Mouse (Mus musculus) Patski (cell line): ENCODE results near the gene Ablim1. TPM values are rescaled to one million over a fixed set of nuclear protein-coding genes. Genes with fewer than 3 reads are reported as not detected.

Experiments used
- ATAC-seq: fragments of 100-300 bp; one replicate; pipeline ENCODE4 v1.8.0; 2021
- CTCF ChIA-PET: fragments of 350-600 bp; sonication (Branson Sonifier 250); formaldehyde crosslinking; loops from one replicate; lab custom pipeline; 2022; ENCODE audit warnings: inconsistent platforms; lab: Charles Lee
- POLR2A ChIA-PET: fragments of 350-600 bp; sonication (Branson Sonifier 250); formaldehyde crosslinking; loops from one replicate; lab custom pipeline; 2022; ENCODE audit warnings: antibody characterized with exemption, inconsistent platforms; lab: Charles Lee
- DNase-seq: peaks from one replicate; pipeline ENCODE4 v3.0.0-alpha.2; 2011; ENCODE audit warnings: low read depth, low spot score
- H3K27me3 ChIP-seq: fragments of 371-371 bp; one replicate; pipeline ENCODE4 v1.5.1; 2021
- CTCF ChIP-seq: fragments of 100-300 bp; IDR thresholded peaks from one replicate; pipeline ENCODE4 v1.5.1; 2021
- in situ Hi-C: fragments of 300-500 bp; cut with MboI; formaldehyde crosslinking; loops from 3 replicates; pipeline ENCODE4 v1.11.1; 2018; ENCODE audit warnings: low pct_unique_long_range_greater_than_20kb, mixed read lengths
- polyA plus RNA-seq: library from polyadenylated mRNA; unstranded; gene quantifications from one replicate; pipeline ENCODE4 v1.2.3, GENCODE M21; 2021

Gene Ablim1
- polyA plus RNA-seq, 1 experiment from 2014 or later, result 105 TPM

DNA sequence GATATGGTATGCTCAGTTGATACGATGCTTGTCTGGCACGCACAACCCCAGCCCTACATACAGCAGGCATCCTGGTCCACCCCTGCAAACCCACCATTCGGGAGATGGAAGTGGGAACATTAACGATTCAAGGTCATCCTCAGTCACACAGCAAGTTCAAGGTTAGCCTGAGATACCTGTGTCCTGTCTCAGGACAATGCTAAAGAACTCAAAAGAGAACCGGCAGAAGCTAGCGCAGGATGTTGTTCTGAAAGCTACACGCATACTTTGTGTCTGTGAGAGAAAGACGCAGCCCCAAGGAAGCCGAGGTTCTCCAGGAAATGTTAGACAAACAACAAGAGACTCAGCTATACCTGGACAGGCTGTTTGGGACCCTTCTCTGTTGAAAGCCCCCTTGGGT lies 185.0 kb downstream of the Ablim1 start:
- ChIA-PET POLR2A (interaction anchor here (1.7 kb wide), 1 partner anchor 66 kb away, joined by 3 read pairs; no protein-coding TSS in a partner anchor), CTCF (interaction anchor here (1.0 kb wide), 1 partner anchor 9 kb away, joined by 3 read pairs; no protein-coding TSS in a partner anchor)
- ATAC-seq, result no peak
- DNase-seq, result no peak
- no peak for TF ChIP-seq CTCF
- no peaks in the 10 kb centered on the region for H3K27me3 ChIP-seq
- in situ Hi-C loops, result loop anchor here (5.0 kb wide), 1 partner anchor 67 kb away; no protein-coding TSS in a partner anchor

DNA sequence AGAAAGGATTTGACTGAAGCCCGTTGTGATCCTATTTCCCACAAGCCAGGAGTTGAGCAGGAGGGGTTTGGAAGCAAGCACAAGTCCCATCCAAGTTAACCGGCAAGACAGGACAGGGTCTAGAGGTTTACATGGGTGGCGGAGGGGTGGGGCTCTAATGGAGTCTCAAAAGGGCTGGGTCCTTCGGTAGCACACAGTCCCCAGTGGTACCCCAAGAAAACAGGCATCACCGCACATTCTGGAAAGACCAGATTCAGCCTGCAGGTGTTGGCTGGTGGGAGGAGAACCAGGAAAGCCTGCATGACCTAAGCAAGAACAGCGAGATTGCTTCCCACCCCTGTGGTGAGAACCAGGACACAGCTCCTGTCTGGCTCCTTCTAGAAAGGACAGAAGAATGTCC lies 186.7 kb downstream of the Ablim1 start:
- ATAC-seq, result no peak
- no peak for DNase-seq
- no peaks in the 10 kb centered on the region for H3K27me3 ChIP-seq
- in situ Hi-C loops, result loop anchor here (5.0 kb wide), 1 partner anchor 66 kb away; no protein-coding TSS in a partner anchor
- no peak for TF ChIP-seq CTCF
- ChIA-PET POLR2A (no interaction called here), CTCF (no interaction called here)

GRCm38 (mm10) chr19:57127523-57127922 lies 187.2 kb downstream of the Ablim1 start:
- no peak for TF ChIP-seq CTCF
- in situ Hi-C loops, result loop anchor here (5.0 kb wide), 1 partner anchor 65 kb away; no protein-coding TSS in a partner anchor
- POLR2A ChIA-PET, result no interaction called here

DNA sequence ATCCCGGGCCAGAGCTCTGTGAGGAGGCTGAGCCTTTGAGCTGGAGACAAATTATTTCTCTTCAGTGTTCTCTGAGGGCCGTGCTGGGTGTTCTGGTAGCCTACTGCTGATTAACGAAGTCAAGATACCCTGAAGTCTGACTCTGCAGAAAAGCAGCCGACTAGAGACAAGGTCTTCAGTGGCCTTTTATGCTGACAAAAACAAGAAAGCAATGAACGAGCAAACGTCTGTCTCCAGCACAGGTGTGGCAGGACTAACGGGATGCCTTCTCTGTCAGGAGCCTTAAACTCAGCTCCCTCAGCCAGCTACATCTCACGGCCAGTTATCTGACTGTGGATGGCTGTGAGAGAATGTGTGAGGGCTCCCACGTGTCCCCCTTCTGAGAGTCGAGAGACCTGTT lies 187.8 kb downstream of the Ablim1 start:
- DNase-seq (no peak), ATAC-seq (no peak)
- ChIA-PET POLR2A (no interaction called here), CTCF (no interaction called here)
- in situ Hi-C loops, result loop anchor here (5.0 kb wide), 1 partner anchor 65 kb away; no protein-coding TSS in a partner anchor
- no peak for TF ChIP-seq CTCF
- no peaks in the 10 kb centered on the region for H3K27me3 ChIP-seq

More at GRCm38 (mm10) chr19:57127523-57127922, 187.2 kb downstream of the Ablim1 start:
- DNase-seq (no peak), ATAC-seq (no peak)
- no peaks in the 10 kb centered on the region for H3K27me3 ChIP-seq
- CTCF ChIA-PET, result no interaction called here

DNA sequence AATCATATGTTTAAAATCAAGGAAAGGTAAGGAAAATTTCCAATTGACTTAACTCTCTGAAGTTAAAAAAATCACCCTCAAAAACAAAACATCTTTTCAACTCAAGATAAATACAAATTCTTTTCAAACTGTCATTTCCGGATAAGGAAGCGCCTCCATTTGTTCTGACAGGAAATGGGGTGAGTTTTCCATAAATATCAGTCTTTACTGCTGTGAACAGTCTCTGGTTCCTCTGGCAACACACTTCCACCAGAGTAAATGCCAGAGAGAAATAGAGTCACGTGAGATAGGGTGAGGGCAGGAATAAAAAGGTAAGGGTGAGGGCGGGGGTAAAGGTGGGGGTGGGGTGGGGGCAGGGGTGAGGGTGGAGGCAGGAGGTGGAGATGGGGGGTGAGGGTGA lies 189.8 kb downstream of the Ablim1 start:
- DNase-seq (no peak), ATAC-seq (no peak)
- POLR2A ChIA-PET, result no interaction called here
- TF ChIP-seq CTCF, result no peak
- CTCF ChIA-PET, result interaction anchor here (1.3 kb wide), 1 partner anchor 13 kb away, joined by 3 read pairs; no protein-coding TSS in a partner anchor
- in situ Hi-C loops, result loop anchor here (5.0 kb wide), 1 partner anchor 63 kb away; no protein-coding TSS in a partner anchor
- no peaks in the 10 kb centered on the region for H3K27me3 ChIP-seq

DNA sequence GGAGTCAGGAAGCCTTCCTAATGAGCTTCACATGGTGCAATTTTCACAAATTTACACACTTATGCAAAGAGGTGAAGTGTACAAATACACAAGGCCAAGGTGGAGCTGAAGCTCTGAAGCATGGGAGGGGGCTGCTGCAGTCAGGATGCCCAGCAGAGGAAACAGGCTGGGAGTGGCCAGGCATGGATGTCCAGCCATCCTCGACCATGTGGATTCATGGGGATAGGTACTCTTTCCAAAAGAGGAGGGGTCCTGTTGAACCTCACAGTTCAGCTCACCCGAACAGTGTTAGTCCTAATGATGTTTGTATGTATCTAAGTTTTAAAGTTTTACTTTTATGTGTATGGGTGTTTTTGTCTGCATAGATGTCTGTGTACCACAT lies 190.6 kb downstream of the Ablim1 start:
- DNase-seq (no peak), ATAC-seq (no peak)
- no peaks in the 10 kb centered on the region for H3K27me3 ChIP-seq
- ChIA-PET POLR2A (no interaction called here), CTCF (interaction anchor here (1.3 kb wide), 1 partner anchor 14 kb away, joined by 3 read pairs; no protein-coding TSS in a partner anchor)
- TF ChIP-seq CTCF, result no peak
- in situ Hi-C loops, result no loop called here

GRCm38 (mm10) chr19:57123503-57124137 lies 191.1 kb downstream of the Ablim1 start:
- no peak for DNase-seq
- ChIA-PET CTCF (interaction anchor here (1.4 kb wide), 1 partner anchor 13 kb away, joined by 3 read pairs; no protein-coding TSS in a partner anchor), POLR2A (no interaction called here)
- no peak for ATAC-seq
- H3K27me3 ChIP-seq, result no peaks in the 10 kb centered on the region
- in situ Hi-C loops, result no loop called here
- TF ChIP-seq CTCF, result no peak

- H3K27me3 ChIP-seq, result no peaks in the 10 kb centered on the region
- DNase-seq (no peak), ATAC-seq (no peak)
- ChIA-PET CTCF (interaction anchor here (1.4 kb wide), 1 partner anchor 15 kb away, joined by 3 read pairs; no protein-coding TSS in a partner anchor), POLR2A (no interaction called here)
- in situ Hi-C loops, result no loop called here
- no peak for TF ChIP-seq CTCF
These were observed 192.5 kb downstream of the Ablim1 start for GRCm38 (mm10) chr19:57122261-57122660.

DNA sequence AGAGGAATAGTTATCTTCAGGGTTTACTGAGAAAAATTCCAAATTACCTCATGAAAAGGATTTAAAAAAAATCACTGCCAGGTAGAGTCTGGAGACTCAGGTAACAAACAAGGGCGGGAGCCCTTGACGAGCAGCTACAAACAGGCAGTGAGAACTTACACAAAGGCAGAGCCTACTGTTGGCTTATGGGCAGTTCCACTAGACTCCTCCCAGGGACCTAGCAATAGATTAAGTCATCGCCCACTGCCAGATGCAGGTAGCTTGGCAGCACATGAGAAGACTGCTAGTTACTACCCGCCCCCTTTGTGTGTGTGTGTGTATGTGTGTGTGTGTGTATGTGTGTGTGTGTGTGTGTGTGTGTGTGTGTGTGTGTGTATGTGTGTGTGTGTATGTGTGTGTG lies 193.7 kb downstream of the Ablim1 start:
- in situ Hi-C loops, result no loop called here
- TF ChIP-seq CTCF, result no peak
- ChIA-PET CTCF (no interaction called here), POLR2A (interaction anchor here (0.7 kb wide), 1 partner anchor 1272 kb away, joined by 4 read pairs; no protein-coding TSS in a partner anchor)
- no peak for ATAC-seq
- DNase-seq, result no peak
- H3K27me3 ChIP-seq, result no peaks in the 10 kb centered on the region

- in situ Hi-C loops, result no loop called here
- TF ChIP-seq CTCF, result no peak
- ATAC-seq (no peak), DNase-seq (no peak)
- no peaks in the 10 kb centered on the region for H3K27me3 ChIP-seq
- CTCF ChIA-PET, result interaction anchor here (0.9 to 1.7 kb wide), 6 partner anchors 11 to 200 kb away, joined by 3 to 5 read pairs (median 3); no protein-coding TSS in a partner anchor
- POLR2A ChIA-PET, result no interaction called here
These were observed 195.1 kb downstream of the Ablim1 start for GRCm38 (mm10) chr19:57119661-57120060.
